Mouse (Mus musculus) hindbrain, embryonic 14.5 days (tissue): ENCODE results near the gene Gnb4. TPM values are rescaled to one million over a fixed set of nuclear protein-coding genes. Genes with fewer than 3 reads are reported as not detected.

Experiments
- ATAC-seq: fragments of 200-750 bp; cut with Nextera tagmentation; 2 replicates; pipeline ENCODE4 v1.8.0; 2017; ENCODE audit warnings: moderate number of reproducible peaks, mild to moderate bottlenecking, moderate TSS enrichment, moderate library complexity; ENCODE audit not compliant: low FRiP score
- DNase-seq: peaks from one replicate; pipeline ENCODE4 v3.0.0-alpha.2; 2015; ENCODE audit warnings: low spot score
- H3K27ac ChIP-seq: fragments of 300-500 bp; sonication (generic); 2 replicates; pipeline ENCODE4 v1.5.1; 2014; ENCODE audit warnings: mild to moderate bottlenecking, moderate library complexity
- H3K27me3 ChIP-seq: fragments of 300-500 bp; sonication (generic); 2 replicates; pipeline ENCODE4 v1.6.1; 2014; ENCODE audit warnings: mild to moderate bottlenecking, low read length, mixed read lengths; ENCODE audit not compliant: control insufficient read depth, insufficient read depth
- H3K36me3 ChIP-seq: fragments of 300-500 bp; sonication (generic); replicated peaks from 2 replicates; pipeline ENCODE4 v1.6.1; 2014; ENCODE audit not compliant: control insufficient read depth, insufficient read depth
- H3K4me1 ChIP-seq: fragments of 300-500 bp; sonication (generic); replicated peaks from 2 replicates; pipeline ENCODE4 v1.6.1; 2014; ENCODE audit warnings: antibody characterized with exemption, low read length, mixed read lengths; ENCODE audit not compliant: control insufficient read depth, insufficient read depth
- H3K4me2 ChIP-seq: fragments of 300-500 bp; sonication (generic); replicated peaks from 2 replicates; pipeline ENCODE4 v1.6.1; 2014; ENCODE audit warnings: mild to moderate bottlenecking, moderate library complexity
- H3K4me3 ChIP-seq: fragments of 300-500 bp; sonication (generic); replicated peaks from 2 replicates; pipeline ENCODE4 v1.5.1; 2014; ENCODE audit warnings: mild to moderate bottlenecking, low read length
- H3K9ac ChIP-seq: fragments of 300-500 bp; sonication (generic); 2 replicates; pipeline ENCODE4 v1.6.1; 2014
- H3K9me3 ChIP-seq: fragments of 300-500 bp; sonication (generic); 2 replicates; pipeline ENCODE4 v1.6.1; 2016; ENCODE audit warnings: low read length; ENCODE audit not compliant: control insufficient read depth
- WGBS: fragments of 180-500 bp; shearing (Covaris S2); extraction: QIAGEN DNeasy Blood & Tissue Kit; methylation state at CpG from one replicate; pipeline ENCODE4 v1.1.7; 2014; 5-methylcytosine and 5-hydroxymethylcytosine counted together
- polyA plus RNA-seq: library from polyadenylated mRNA; unstranded; fragments of >200 nt; fragmentation: Nextera tagmentation; extraction: Ambion mirVana; gene quantifications from 2 replicates; pipeline ENCODE4 v1.2.1, GENCODE M21; 2014

Gene Gnb4
- polyA plus RNA-seq, 1 experiment from 2014 or later = 101 TPM

DNA sequence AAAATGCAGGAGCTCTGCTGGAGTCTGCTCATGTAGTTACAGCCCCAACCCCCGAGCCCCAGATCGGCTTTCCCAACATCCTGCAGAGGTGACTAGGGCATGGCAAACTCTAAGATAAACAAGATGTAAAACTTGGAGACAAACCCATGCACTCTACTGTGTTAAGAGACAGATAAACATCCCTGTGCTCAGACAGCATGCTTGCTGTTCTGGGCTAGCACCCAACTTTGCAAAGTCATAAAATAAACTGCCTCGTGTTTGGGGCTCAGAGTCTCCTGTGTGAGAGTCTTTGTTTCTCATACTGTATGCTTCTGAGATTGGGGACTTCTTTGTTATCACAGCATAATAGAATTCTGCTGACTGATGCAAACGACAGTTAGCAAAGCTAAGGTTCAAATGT lies 36.4 kb upstream of the Gnb4 start:
- H3K4me1 ChIP-seq = no peaks in the 10 kb centered on the region
- no peak overlapping the region for H3K9ac ChIP-seq
- H3K4me2 ChIP-seq = no peak overlapping the region
- no peaks in the 10 kb centered on the region for H3K27me3 ChIP-seq
- no peaks in the 10 kb centered on the region for H3K36me3 ChIP-seq
- no peak overlapping the region for H3K4me3 ChIP-seq
- ATAC-seq (no peak), DNase-seq (no peak)
- 88% methylated on average over 4 of the region's 4 CpGs for WGBS
- no peak overlapping the region for H3K27ac ChIP-seq
- no peaks in the 10 kb centered on the region for H3K9me3 ChIP-seq

DNA sequence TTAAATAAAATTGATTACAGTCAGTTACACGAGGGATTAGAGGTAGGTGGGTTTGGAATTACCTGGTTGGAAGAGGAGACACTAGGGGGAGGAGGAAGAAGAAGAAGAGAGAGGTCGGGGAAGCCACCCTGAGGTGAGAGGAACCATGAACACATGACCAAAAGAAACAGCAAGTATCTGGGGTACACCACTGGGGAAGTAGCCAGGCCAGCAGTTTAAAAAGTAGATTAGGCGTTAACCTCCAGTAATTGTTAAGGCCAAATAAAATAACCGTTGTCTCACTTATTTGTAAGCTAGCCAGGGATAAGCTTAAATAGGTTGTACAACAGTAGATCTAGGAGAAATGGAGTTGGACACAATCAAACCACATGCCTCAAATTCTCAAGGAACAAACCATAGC lies 32.9 kb upstream of the Gnb4 start:
- Histone ChIP-seq H3K9ac (no peak overlapping the region), H3K4me2 (no peak overlapping the region), H3K27ac (no peak overlapping the region), H3K9me3 (no peaks in the 10 kb centered on the region), H3K36me3 (no peaks in the 10 kb centered on the region), H3K27me3 (no peaks in the 10 kb centered on the region), H3K4me1 (no peaks in the 10 kb centered on the region), H3K4me3 (no peak overlapping the region)
- WGBS = 81% methylated on average over 4 of the region's 4 CpGs
- DNase-seq (no peak), ATAC-seq (no peak)

DNA sequence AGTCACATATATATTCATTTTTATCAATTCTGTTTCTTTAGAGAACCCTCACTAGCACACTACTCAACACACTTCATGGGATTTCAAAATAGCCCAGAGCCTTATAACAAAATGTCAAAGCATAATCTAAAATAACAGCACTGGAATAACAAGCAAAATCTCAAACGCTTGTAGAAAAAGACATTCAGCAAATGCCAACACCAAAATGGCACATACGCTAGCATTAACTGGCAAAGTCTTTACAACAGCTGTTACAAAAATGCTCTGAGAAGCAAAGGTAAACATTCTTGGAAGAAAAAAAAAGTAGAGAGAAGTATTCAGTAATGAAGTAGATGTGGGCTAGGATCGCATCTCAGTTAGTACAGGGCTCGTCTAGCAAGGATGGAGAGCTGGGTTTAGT lies 30.5 kb upstream of the Gnb4 start:
- no peak for DNase-seq
- no peak for ATAC-seq

GRCm38 (mm10) chr3:32644751-32645150 lies 28.4 kb upstream of the Gnb4 start:
- Histone ChIP-seq H3K9me3 (no peaks in the 10 kb centered on the region), H3K36me3 (no peaks in the 10 kb centered on the region), H3K4me3 (no peak overlapping the region), H3K27ac (no peak overlapping the region), H3K4me2 (no peak overlapping the region), H3K27me3 (no peaks in the 10 kb centered on the region), H3K4me1 (no peaks in the 10 kb centered on the region), H3K9ac (no peak overlapping the region)
- no peak for ATAC-seq
- 87% methylated on average over 2 of the region's 2 CpGs for WGBS
- DNase-seq = no peak

More for the DNA sequence above, 30.5 kb upstream of the Gnb4 start:
- H3K9ac ChIP-seq = no peak overlapping the region
- no peak overlapping the region for H3K4me2 ChIP-seq
- H3K27me3 ChIP-seq = no peaks in the 10 kb centered on the region
- no peaks in the 10 kb centered on the region for H3K36me3 ChIP-seq
- no peaks in the 10 kb centered on the region for H3K4me1 ChIP-seq
- no peaks in the 10 kb centered on the region for H3K9me3 ChIP-seq
- H3K27ac ChIP-seq = no peak overlapping the region
- WGBS = 93% methylated on average over 4 of the region's 4 CpGs
- H3K4me3 ChIP-seq = no peak overlapping the region

DNA sequence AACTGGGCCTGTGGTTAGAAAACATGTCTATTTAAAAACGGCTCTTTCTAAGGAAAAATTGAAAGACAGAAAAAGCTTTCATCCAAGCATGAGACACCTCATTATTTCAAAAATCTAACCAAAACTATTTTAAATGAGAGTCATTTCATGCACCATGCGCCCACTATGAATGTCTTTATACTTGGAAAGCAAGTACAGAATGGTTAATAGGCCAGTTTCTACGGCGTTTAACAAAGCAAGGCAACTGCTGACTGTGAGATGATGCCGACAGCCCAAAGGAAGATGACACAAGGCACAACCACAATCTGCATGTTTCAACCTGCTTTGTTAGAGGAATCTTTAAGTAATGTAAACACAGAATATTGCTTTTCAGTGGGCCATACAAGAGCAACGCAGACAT lies 25.7 kb upstream of the Gnb4 start:
- no peaks in the 10 kb centered on the region for H3K4me1 ChIP-seq

GRCm38 (mm10) chr3:32638240-32638639 lies 21.9 kb upstream of the Gnb4 start:
- no peak overlapping the region for H3K4me3 ChIP-seq
- H3K9ac ChIP-seq = no peak overlapping the region
- no peak overlapping the region for H3K4me2 ChIP-seq
- no peak for ATAC-seq
- no peak overlapping the region for H3K27ac ChIP-seq
- H3K4me1 ChIP-seq = no peaks in the 10 kb centered on the region
- peak; percentile 45 for DNase-seq
- WGBS = 68% methylated on average over 8 of the region's 8 CpGs
- no peaks in the 10 kb centered on the region for H3K9me3 ChIP-seq
- no peaks in the 10 kb centered on the region for H3K27me3 ChIP-seq
- no peaks in the 10 kb centered on the region for H3K36me3 ChIP-seq

More for the DNA sequence above, 25.7 kb upstream of the Gnb4 start:
- H3K9me3 ChIP-seq = no peaks in the 10 kb centered on the region
- no peak overlapping the region for H3K4me2 ChIP-seq
- no peak overlapping the region for H3K9ac ChIP-seq
- no peaks in the 10 kb centered on the region for H3K27me3 ChIP-seq
- 78% methylated on average over 6 of the region's 6 CpGs for WGBS
- H3K36me3 ChIP-seq = no peaks in the 10 kb centered on the region
- DNase-seq = no peak
- no peak overlapping the region for H3K4me3 ChIP-seq
- ATAC-seq = no peak
- no peak overlapping the region for H3K27ac ChIP-seq

DNA sequence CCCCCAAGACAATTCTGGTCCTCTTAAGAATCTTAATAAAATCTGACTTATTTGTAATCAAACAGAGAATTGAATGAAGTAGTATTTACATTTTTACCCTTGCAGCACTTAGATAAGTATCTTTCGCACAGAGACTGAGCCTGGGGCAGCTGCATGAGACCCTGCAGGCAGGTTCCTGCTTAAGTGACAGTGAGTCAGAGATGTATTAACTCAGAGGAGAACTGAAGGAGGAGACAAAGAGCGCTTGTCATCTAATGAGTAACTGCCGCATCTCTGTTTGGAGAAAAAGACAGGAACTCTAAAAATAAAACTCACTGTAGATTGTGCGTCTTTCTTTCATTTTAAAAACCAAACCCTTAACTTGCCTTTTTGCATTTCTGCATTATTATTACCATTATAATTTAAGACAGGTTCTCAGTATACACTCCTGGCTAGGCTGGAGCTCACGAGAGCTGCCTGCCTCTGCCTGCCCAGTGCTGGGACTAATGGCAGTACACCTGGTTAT lies 16.4 kb upstream of the Gnb4 start:
- no peak for ATAC-seq

DNA sequence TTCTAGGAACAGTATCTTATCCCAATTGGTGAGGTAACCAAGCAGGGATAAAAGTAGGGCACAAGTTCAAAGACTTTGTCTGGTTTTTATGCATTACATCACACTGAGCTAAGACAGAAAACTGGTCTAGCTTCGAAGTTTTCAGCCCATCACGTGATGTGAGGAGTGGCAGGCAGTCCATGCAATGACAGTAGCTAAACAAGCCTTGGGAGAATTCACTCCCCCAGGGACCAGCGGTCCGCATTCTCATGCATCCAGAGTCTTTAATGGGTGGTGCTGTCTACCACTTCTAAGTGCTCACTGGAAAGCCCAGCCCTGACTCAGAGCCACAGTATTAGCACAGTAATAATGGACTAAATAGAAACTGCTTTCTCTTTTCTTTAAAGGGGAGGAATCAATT lies 13.8 kb upstream of the Gnb4 start:
- WGBS = 66% methylated on average over 4 of the region's 4 CpGs
- Histone ChIP-seq H3K4me3 (no peak overlapping the region), H3K27me3 (no peaks in the 10 kb centered on the region), H3K9ac (no peak overlapping the region), H3K4me1 (no peaks in the 10 kb centered on the region), H3K36me3 (no peaks in the 10 kb centered on the region), H3K4me2 (no peak overlapping the region), H3K27ac (no peak overlapping the region), H3K9me3 (no peaks in the 10 kb centered on the region)
- ATAC-seq (no peak), DNase-seq (no peak)

More for the DNA sequence above, 16.4 kb upstream of the Gnb4 start:
- no peaks in the 10 kb centered on the region for H3K9me3 ChIP-seq
- H3K4me3 ChIP-seq = no peak overlapping the region
- no peaks in the 10 kb centered on the region for H3K36me3 ChIP-seq
- H3K4me1 ChIP-seq = no peaks in the 10 kb centered on the region
- no peaks in the 10 kb centered on the region for H3K27me3 ChIP-seq
- H3K4me2 ChIP-seq = no peak overlapping the region
- no peak overlapping the region for H3K9ac ChIP-seq
- DNase-seq = no peak
- 76% methylated on average over 5 of the region's 5 CpGs for WGBS
- H3K27ac ChIP-seq = no peak overlapping the region

- H3K4me2 ChIP-seq = no peak overlapping the region
- no peak overlapping the region for H3K27ac ChIP-seq
- H3K4me3 ChIP-seq = no peak overlapping the region
- H3K4me1 ChIP-seq = no peaks in the 10 kb centered on the region
- 84% methylated on average over 7 of the region's 7 CpGs for WGBS
- H3K9me3 ChIP-seq = no peaks in the 10 kb centered on the region
- H3K9ac ChIP-seq = no peak overlapping the region
- no peak for DNase-seq
- ATAC-seq = no peak
- H3K36me3 ChIP-seq = no peaks in the 10 kb centered on the region
- no peaks in the 10 kb centered on the region for H3K27me3 ChIP-seq
These were observed 11.8 kb upstream of the Gnb4 start for GRCm38 (mm10) chr3:32628141-32628540.

DNA sequence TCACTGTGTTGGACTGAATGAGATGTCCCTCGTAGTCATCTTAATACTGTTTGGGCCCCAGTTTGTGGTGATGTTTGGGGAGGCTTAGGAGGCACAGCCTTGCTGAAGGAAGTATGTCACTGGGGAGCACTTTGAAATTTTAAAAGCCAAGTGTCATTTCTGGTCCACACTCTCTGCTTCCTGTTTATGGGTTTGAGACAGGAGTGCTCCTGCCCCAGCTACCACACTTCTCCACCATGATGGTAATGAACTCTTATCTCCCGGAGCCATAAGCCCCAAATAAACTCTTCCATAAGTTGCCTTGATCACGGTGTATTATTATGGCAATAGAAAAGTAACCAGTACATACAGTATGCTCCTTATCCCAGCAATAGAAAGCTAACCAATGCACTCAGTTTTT lies 5.7 kb upstream of the Gnb4 start:
- WGBS = 92% methylated on average over 3 of the region's 3 CpGs
- no peak for ATAC-seq

More for the DNA sequence above, 5.7 kb upstream of the Gnb4 start:
- no peak overlapping the region for H3K4me2 ChIP-seq
- no peak overlapping the region for H3K4me3 ChIP-seq
- H3K4me1 ChIP-seq = no peaks in the 10 kb centered on the region
- no peaks in the 10 kb centered on the region for H3K9me3 ChIP-seq
- H3K27ac ChIP-seq = no peak overlapping the region
- H3K9ac ChIP-seq = no peak overlapping the region
- no peaks in the 10 kb centered on the region for H3K27me3 ChIP-seq
- H3K36me3 ChIP-seq = no peaks in the 10 kb centered on the region
- no peak for DNase-seq
